Mouse (Mus musculus): ENCODE data around the gene Vmn2r48. TPM values are rescaled to one million over a fixed set of nuclear protein-coding genes. Genes with fewer than 3 reads are reported as not detected.

Gene Vmn2r48
- not detected in 2 replicates for polyA plus RNA-seq (2015; fragmentation: Nextera tagmentation; extraction: Ambion mirVana)

DNA sequence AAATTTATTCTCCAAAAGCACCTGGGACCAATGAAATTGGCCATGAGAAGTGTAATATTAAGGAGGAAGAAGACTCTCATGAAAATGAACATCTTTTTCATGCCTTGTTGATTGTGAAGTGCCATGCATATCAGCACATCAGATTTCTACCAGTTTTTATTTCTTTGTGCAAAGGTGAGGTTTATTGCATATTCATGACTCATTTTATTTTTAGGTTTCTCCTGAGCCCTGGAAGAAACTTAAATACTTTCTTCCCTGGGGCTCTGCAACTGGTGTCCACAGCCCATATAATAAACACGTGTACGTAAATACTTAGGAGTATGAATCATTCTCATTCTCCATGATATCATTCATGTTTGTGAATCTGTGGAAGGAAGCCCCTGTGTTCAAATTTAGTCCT is at the start of gene Vmn2r48:
Gene Vmn2r48 (minus strand): TSS at position 101 of the 400 bp plus-strand sequence.

GRCm38 (mm10) chr7:9992157-9992556 is 38.8 kb upstream of the Vmn2r48 start, which contains the start of gene Vmn2r49:
Gene Vmn2r49 (minus strand): TSS chr7:9992257.

Other genes starting within 250 kb of the Vmn2r48 start
- not detected in 2 replicates for gene Vmn2r46, start 183.0 kb downstream of the Vmn2r48 start, polyA plus RNA-seq (2015; fragmentation: Nextera tagmentation; extraction: Ambion mirVana)
- gene Vmn2r47, start 112.3 kb downstream of the Vmn2r48 start, polyA plus RNA-seq (2015; fragmentation: Nextera tagmentation; extraction: Ambion mirVana): not detected in 2 replicates
- gene Vmn2r49, start 38.7 kb upstream of the Vmn2r48 start, polyA plus RNA-seq (2015; fragmentation: Nextera tagmentation; extraction: Ambion mirVana): not detected in 2 replicates
- not detected in 2 replicates for gene Vmn2r50, start 99.7 kb upstream of the Vmn2r48 start, polyA plus RNA-seq (2015; fragmentation: Nextera tagmentation; extraction: Ambion mirVana)
- not detected in 2 replicates for gene Vmn2r51, start 152.2 kb upstream of the Vmn2r48 start, polyA plus RNA-seq (2015; fragmentation: Nextera tagmentation; extraction: Ambion mirVana)
- not detected in 2 replicates for gene Vmn2r52, start 223.0 kb upstream of the Vmn2r48 start, polyA plus RNA-seq (2015; fragmentation: Nextera tagmentation; extraction: Ambion mirVana)